Mouse (Mus musculus): Measurements from ENCODE around the gene Rps16.

GRCm38 (mm10) chr7:28382347-28382951 lies 32.0 kb downstream of the Rps16 start:
- TF ChIP-seq POLR2A (IDR thresholded peaks at IDR 0.05; ENCODE audit: insufficient read length, low read depth), result peak; percentile 35
- TF ChIP-seq MAX (IDR thresholded peaks at IDR 0.05; ENCODE audit: low read depth), result no peak
- TF ChIP-seq MYOD1 (IDR thresholded peaks at IDR 0.05; ENCODE audit: control insufficient read depth in 1 of 3, insufficient read length in 2 of 3, low read depth in 2 of 3), result peak in 1 of 3 experiments; percentile 55
- no peak for TF ChIP-seq E2F4 (IDR thresholded peaks at IDR 0.05; ENCODE audit: insufficient read depth)
- no peak for TF ChIP-seq USF1 (IDR thresholded peaks at IDR 0.05; ENCODE audit: low read depth)
